Mouse (Mus musculus) cortical plate, adult 2 months (tissue): ENCODE results near the gene Nr0b2.
"Not testable (repeated sequence)": the region's sequence is repeated elsewhere in the genome, so short reads cannot be mapped to it uniquely, and the experiment has no call there.

ENCODE experiments used
- CTCF ChIP-seq: fragments of 200-500 bp; IDR thresholded peaks from 2 replicates; pipeline ENCODE4 v1.5.1; 2011; ENCODE audit warnings: mild to moderate bottlenecking, control low read depth, low read length; ENCODE audit not compliant: insufficient read depth; ENCODE audit errors: extremely low read depth
- POLR2A ChIP-seq: fragments of 200-500 bp; IDR thresholded peaks from 2 replicates; pipeline ENCODE4 v1.6.1; 2011; ENCODE audit warnings: mild to moderate bottlenecking, low read length, control low read depth; ENCODE audit not compliant: insufficient read depth; ENCODE audit errors: extremely low read depth

DNA sequence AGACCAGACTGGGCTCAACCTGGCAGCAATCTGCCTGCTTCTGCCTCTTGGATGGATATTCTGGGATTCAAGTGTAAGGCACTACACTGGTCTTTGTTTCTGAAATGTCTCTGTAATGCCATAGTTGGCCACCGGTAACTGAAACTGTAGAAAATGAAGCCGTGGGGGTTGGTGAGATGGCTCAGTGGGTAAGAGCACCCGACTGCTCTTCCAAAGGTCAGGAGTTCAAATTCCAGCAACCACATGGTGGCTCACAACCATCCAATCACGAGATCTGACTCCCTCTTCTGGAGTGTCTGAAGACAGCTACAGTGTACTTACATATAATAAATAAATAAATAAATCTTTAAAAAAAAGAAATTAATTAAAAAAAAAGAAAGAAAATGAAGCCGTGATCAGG is 40.7 kb upstream of the Nr0b2 start:
- not testable (repeated sequence) for TF ChIP-seq CTCF, POLR2A
